Mouse (Mus musculus) right cerebral cortex, postnatal 25 days (tissue): ENCODE measurements at regions not wholly inside any gene's neighbourhood (a gene's known extent, or its start where the extent isn't known, plus 50 kb on each side); places are given as distances from the start of the nearest gene placed in this dataset.

Experiments used
- DNase-seq: peaks from one replicate; pipeline ENCODE4 v3.0.0; 2022

DNA sequence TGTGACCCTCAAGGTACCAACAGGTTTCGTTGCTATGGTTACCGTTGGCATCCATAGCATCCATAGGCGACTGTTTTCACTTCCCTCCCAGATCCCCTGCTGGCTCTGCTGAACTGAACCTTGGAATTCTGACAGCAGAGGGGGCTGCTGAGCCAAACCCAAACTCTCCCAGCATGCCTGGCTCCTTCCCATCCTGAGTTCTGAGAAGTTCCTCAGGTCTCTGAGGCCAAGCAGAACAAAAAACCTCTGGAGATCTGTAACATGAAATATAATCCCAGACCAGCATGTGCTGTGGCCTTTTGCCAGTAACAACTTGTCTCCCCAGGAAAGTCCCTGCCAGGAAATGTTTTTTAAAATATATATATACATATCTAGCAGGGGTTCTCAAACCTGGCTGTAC lies 56.1 kb upstream of the Clint1 start:
- peak; percentile 37 for DNase-seq

DNA sequence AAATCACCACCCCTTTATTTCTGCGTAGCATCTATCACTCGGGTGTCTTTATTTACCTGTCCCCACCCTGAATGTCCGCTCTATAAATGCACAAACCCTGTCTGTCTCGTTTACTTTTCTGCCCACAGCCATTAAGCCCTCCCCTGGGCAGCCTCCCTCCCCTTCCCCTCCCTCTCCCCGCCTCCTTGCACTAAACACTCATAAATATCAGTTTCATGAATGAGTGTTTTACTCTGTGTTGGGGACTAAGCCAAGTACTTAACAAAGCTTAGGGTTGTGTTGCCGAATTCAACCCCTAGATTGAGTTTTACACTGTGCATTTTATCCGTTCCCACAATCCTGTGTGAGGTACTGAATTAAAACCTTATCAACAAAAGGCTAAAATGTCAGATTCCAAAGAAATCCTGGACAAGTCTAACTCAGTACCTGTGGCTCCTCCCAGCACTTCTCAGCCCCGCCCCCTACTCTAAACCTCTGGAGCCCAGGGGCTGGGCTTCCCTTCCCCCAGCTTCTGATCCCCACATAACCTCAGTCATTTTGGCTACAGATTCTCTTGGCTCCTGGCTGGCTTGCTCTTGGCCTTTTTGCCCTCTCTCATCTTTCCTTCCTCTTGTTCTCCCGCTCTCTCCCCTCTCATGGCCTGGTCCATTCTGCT lies 52.0 kb upstream of the Clint1 start:
- no peak for DNase-seq
